Mouse (Mus musculus) forebrain, embryonic 16.5 days (tissue): Measurements from ENCODE around the gene Clec4a3. TPM values are rescaled to one million over a fixed set of nuclear protein-coding genes. Genes with fewer than 3 reads are reported as not detected.
"Not testable (repeated sequence)": the region's sequence is repeated elsewhere in the genome, so short reads cannot be mapped to it uniquely, and the experiment has no call there.

Experiments
- ATAC-seq: fragments of 200-750 bp; cut with Nextera tagmentation; 2 replicates; pipeline ENCODE4 v1.8.0; 2017; ENCODE audit warnings: mild to moderate bottlenecking, moderate library complexity
- H3K27ac ChIP-seq: fragments of 300-500 bp; sonication (generic); 2 replicates; pipeline ENCODE4 v1.5.1; 2014; ENCODE audit warnings: low read length, control low read depth
- H3K27me3 ChIP-seq: fragments of 300-500 bp; sonication (generic); replicated peaks from 2 replicates; pipeline ENCODE4 v1.6.1; 2014; ENCODE audit warnings: low read length; ENCODE audit not compliant: control insufficient read depth, insufficient read depth
- H3K36me3 ChIP-seq: fragments of 300-500 bp; sonication (generic); 2 replicates; pipeline ENCODE4 v1.6.1; 2014; ENCODE audit not compliant: control insufficient read depth, insufficient read depth
- H3K4me1 ChIP-seq: fragments of 300-500 bp; sonication (generic); replicated peaks from 2 replicates; pipeline ENCODE4 v1.6.1; 2014; ENCODE audit warnings: low read length; ENCODE audit not compliant: control insufficient read depth, insufficient read depth
- H3K4me2 ChIP-seq: fragments of 300-500 bp; sonication (generic); 2 replicates; pipeline ENCODE4 v1.6.1; 2014; ENCODE audit warnings: mild to moderate bottlenecking, low read length, control low read depth
- H3K4me3 ChIP-seq: fragments of 300-500 bp; sonication (generic); replicated peaks from 2 replicates; pipeline ENCODE4 v1.5.1; 2014; ENCODE audit warnings: mild to moderate bottlenecking, low read length, control low read depth
- H3K9ac ChIP-seq: fragments of 300-500 bp; sonication (generic); replicated peaks from 2 replicates; pipeline ENCODE4 v1.6.1; 2014; ENCODE audit warnings: low read depth, low read length, control low read depth
- H3K9me3 ChIP-seq: fragments of 300-500 bp; sonication (generic); 2 replicates; pipeline ENCODE4 v1.6.1; 2016; ENCODE audit warnings: low read length; ENCODE audit not compliant: control insufficient read depth
- WGBS: fragments of 180-500 bp; shearing (Covaris S2); extraction: QIAGEN DNeasy Blood & Tissue Kit; methylation state at CpG from one replicate; pipeline ENCODE4 v1.1.7; 2014; 5-methylcytosine and 5-hydroxymethylcytosine counted together
- polyA plus RNA-seq: library from polyadenylated mRNA; unstranded; fragments of >200 nt; fragmentation: Nextera tagmentation; extraction: Ambion mirVana; gene quantifications from 2 replicates; pipeline ENCODE4 v1.2.1, GENCODE M21; 2015

Gene Clec4a3
- polyA plus RNA-seq: 0.79 and 1.5 TPM in 2 replicates

GRCm38 (mm10) chr6:122952401-122952800 lies at the start of gene Clec4a3:
Gene Clec4a3 (plus strand): TSS chr6:122952515.
- Histone ChIP-seq H3K4me2 (no peak within 1 kb of the TSS), H3K9me3 (peaks cover 6% of the 10 kb centered on the region; the same call in 1 of the 2 replicates), H3K27me3 (no peaks in the 10 kb centered on the region), H3K4me3 (no peak within 1 kb of the TSS), H3K27ac (no peak within 1 kb of the TSS), H3K4me1 (no peaks in the 10 kb centered on the region), H3K36me3 (no peaks in the 10 kb centered on the region), H3K9ac (no peak within 1 kb of the TSS)
- WGBS: 85% methylated on average over 8 of the region's 8 CpGs
- no peak for ATAC-seq

- Histone ChIP-seq H3K4me3 (no peak overlapping the region), H3K4me2 (no peak overlapping the region), H3K9ac (no peak overlapping the region), H3K36me3 (no peaks in the 10 kb centered on the region), H3K4me1 (no peaks in the 10 kb centered on the region), H3K27ac (no peak overlapping the region), H3K27me3 (no peaks in the 10 kb centered on the region), H3K9me3 (no peaks in the 10 kb centered on the region)
- no peak for ATAC-seq
- WGBS: 87% methylated on average over 4 of the region's 4 CpGs
Measured at GRCm38 (mm10) chr6:122919922-122920321, 32.4 kb upstream of the Clec4a3 start.

- no peak within 1 kb of the TSS for H3K27ac ChIP-seq
- H3K4me1 ChIP-seq: no peaks in the 10 kb centered on the region
- 77% methylated on average over 4 of the region's 4 CpGs for WGBS
- H3K9ac ChIP-seq: no peak within 1 kb of the TSS
- no peaks in the 10 kb centered on the region for H3K27me3 ChIP-seq
- no peak within 1 kb of the TSS for H3K4me3 ChIP-seq
- no peak for ATAC-seq
- no peaks in the 10 kb centered on the region for H3K9me3 ChIP-seq
- H3K36me3 ChIP-seq: no peaks in the 10 kb centered on the region
- H3K4me2 ChIP-seq: no peak within 1 kb of the TSS
Measured at GRCm38 (mm10) chr6:122921451-122921850, 30.9 kb upstream of the Clec4a3 start, which contains the start of gene Clec4a1. Gene Clec4a1 (plus strand): TSS chr6:122921848.

GRCm38 (mm10) chr6:122934845-122935244 lies 17.5 kb upstream of the Clec4a3 start:
- ATAC-seq: no peak
- Histone ChIP-seq H3K9me3 (no peaks in the 10 kb centered on the region), H3K27ac (no peak overlapping the region), H3K36me3 (no peaks in the 10 kb centered on the region), H3K4me2 (no peak overlapping the region), H3K4me3 (no peak overlapping the region), H3K4me1 (no peaks in the 10 kb centered on the region), H3K9ac (no peak overlapping the region), H3K27me3 (no peaks in the 10 kb centered on the region)
- WGBS: 92% methylated on average over 3 of the region's 3 CpGs

GRCm38 (mm10) chr6:122939618-122940017 lies 12.7 kb upstream of the Clec4a3 start:
- Histone ChIP-seq H3K27ac (no peak overlapping the region), H3K36me3 (no peaks in the 10 kb centered on the region), H3K9ac (no peak overlapping the region), H3K4me2 (no peak overlapping the region), H3K9me3 (no peaks in the 10 kb centered on the region), H3K27me3 (no peaks in the 10 kb centered on the region), H3K4me1 (no peaks in the 10 kb centered on the region), H3K4me3 (no peak overlapping the region)
- 87% methylated on average over 5 of the region's 5 CpGs for WGBS
- ATAC-seq: no peak

- WGBS: 78% methylated on average over 2 of the region's 2 CpGs
- H3K9me3 ChIP-seq: peaks cover 6% of the 10 kb centered on the region; the same call in 1 of the 2 replicates
- no peaks in the 10 kb centered on the region for H3K36me3 ChIP-seq
- no peak overlapping the region for H3K4me2 ChIP-seq
- ATAC-seq: no peak
- no peaks in the 10 kb centered on the region for H3K4me1 ChIP-seq
- H3K27me3 ChIP-seq: no peaks in the 10 kb centered on the region
- H3K27ac ChIP-seq: no peak overlapping the region
- no peak overlapping the region for H3K4me3 ChIP-seq
- no peak overlapping the region for H3K9ac ChIP-seq
Measured at GRCm38 (mm10) chr6:122946760-122947159, 5.6 kb upstream of the Clec4a3 start.

- Histone ChIP-seq H3K27ac (no peak overlapping the region), H3K9ac (no peak overlapping the region), H3K9me3 (no peaks in the 10 kb centered on the region), H3K4me2 (no peak overlapping the region), H3K4me1 (no peaks in the 10 kb centered on the region), H3K4me3 (no peak overlapping the region), H3K27me3 (no peaks in the 10 kb centered on the region), H3K36me3 (no peaks in the 10 kb centered on the region)
- WGBS: 80% methylated on average over 2 of the region's 2 CpGs
- ATAC-seq: no peak
Measured at GRCm38 (mm10) chr6:122964562-122964961, 12.2 kb downstream of the Clec4a3 start.

- no peaks in the 10 kb centered on the region for H3K4me1 ChIP-seq
- no peaks in the 10 kb centered on the region for H3K9me3 ChIP-seq
- ATAC-seq: no peak
- no peak overlapping the region for H3K9ac ChIP-seq
- H3K27me3 ChIP-seq: no peaks in the 10 kb centered on the region
- H3K4me2 ChIP-seq: no peak overlapping the region
- 92% methylated on average over 2 of the region's 2 CpGs for WGBS
- H3K4me3 ChIP-seq: no peak overlapping the region
- no peak overlapping the region for H3K27ac ChIP-seq
- no peaks in the 10 kb centered on the region for H3K36me3 ChIP-seq
Measured at GRCm38 (mm10) chr6:122969048-122969447, 16.7 kb downstream of the Clec4a3 start.

- no peaks in the 10 kb centered on the region for H3K36me3 ChIP-seq
- 80% methylated on average over 6 of the region's 6 CpGs for WGBS
- ATAC-seq: no peak
- no peaks in the 10 kb centered on the region for H3K27me3 ChIP-seq
- no peak within 1 kb of the TSS for H3K4me2 ChIP-seq
- no peak within 1 kb of the TSS for H3K4me3 ChIP-seq
- no peak within 1 kb of the TSS for H3K27ac ChIP-seq
- peaks cover 2% of the 10 kb centered on the region; the same call in 1 of the 2 replicates for H3K9me3 ChIP-seq
- no peaks in the 10 kb centered on the region for H3K4me1 ChIP-seq
- no peak within 1 kb of the TSS for H3K9ac ChIP-seq
Measured at GRCm38 (mm10) chr6:122989876-122990437, 37.6 kb downstream of the Clec4a3 start, which contains the start of gene Clec4a4. Gene Clec4a4 (plus strand): TSS chr6:122990367.

- H3K36me3 ChIP-seq, H3K4me1 ChIP-seq, H3K27me3 ChIP-seq, H3K4me3 ChIP-seq, H3K9ac ChIP-seq, ATAC-seq, H3K9me3 ChIP-seq, H3K4me2 ChIP-seq, H3K27ac ChIP-seq: not testable (repeated sequence)
- WGBS: 66% methylated on average over 2 of the region's 2 CpGs
Measured at GRCm38 (mm10) chr6:123004696-123005095, 52.4 kb downstream of the Clec4a3 start.
